Mouse (Mus musculus) intestine, embryonic 15.5 days (tissue): ENCODE measurements around the gene Nif3l1. TPM values are rescaled to one million over a fixed set of nuclear protein-coding genes. Genes with fewer than 3 reads are reported as not detected.

ENCODE experiments used
- polyA plus RNA-seq: library from polyadenylated mRNA; unstranded; fragments of >200 nt; fragmentation: Nextera tagmentation; extraction: Ambion mirVana; gene quantifications from 2 replicates; pipeline ENCODE4 v1.2.1, GENCODE M21; 2015

Gene Nif3l1
- polyA plus RNA-seq, 1 experiment from 2014 or later: 43.4 TPM

Other genes starting within 250 kb of the Nif3l1 start
- 0.04 and 0.05 TPM in 2 replicates for gene Aox4, start 234.8 kb upstream of the Nif3l1 start, polyA plus RNA-seq
- gene Aox2, start 166.8 kb upstream of the Nif3l1 start, polyA plus RNA-seq: 0.03 TPM in 1 of 2 replicates, not detected in the other
- gene Bzw1, start 52.3 kb upstream of the Nif3l1 start, polyA plus RNA-seq: 294 and 358 TPM in 2 replicates
- gene Clk1, start 21.1 kb upstream of the Nif3l1 start, polyA plus RNA-seq: 153 and 157 TPM in 2 replicates
- gene Ppil3, start 335 bp downstream of the Nif3l1 start, polyA plus RNA-seq: 46.0 and 49.6 TPM in 2 replicates
- 20.1 and 22.0 TPM in 2 replicates for gene Orc2, start 60.0 kb downstream of the Nif3l1 start, polyA plus RNA-seq
- gene Fam126b, start 141.2 kb downstream of the Nif3l1 start, polyA plus RNA-seq: 7.8 and 8.2 TPM in 2 replicates
- gene Ndufb3, start 141.2 kb downstream of the Nif3l1 start, polyA plus RNA-seq: 201 and 204 TPM in 2 replicates